Mouse (Mus musculus) embryonic fibroblast, embryonic 13.5 days (primary cell): ENCODE measurements at regions not wholly inside any gene's neighbourhood (a gene's known extent, or its start where the extent isn't known, plus 50 kb on each side); places are given as distances from the start of the nearest gene placed in this dataset.

Source experiments
- CTCF ChIP-seq: IDR thresholded peaks from 2 replicates; pipeline ENCODE4 v1.5.1; 2011; ENCODE audit warnings: mild to moderate bottlenecking, control low read depth, low read length, moderate library complexity, borderline replicate concordance; ENCODE audit not compliant: insufficient read depth
- POLR2A ChIP-seq: IDR thresholded peaks from 2 replicates; pipeline ENCODE4 v1.6.1; 2011; ENCODE audit warnings: low read depth, mild to moderate bottlenecking, control low read depth, low read length, moderate library complexity

GRCm38 (mm10) chr5:4485542-4486390 lies 272.1 kb downstream of the Fzd1 start:
- TF ChIP-seq CTCF (no peak), POLR2A (no peak)
